Mouse (Mus musculus) layer of hippocampus, adult 9-11 months (tissue): ENCODE measurements around the gene B2m.

Experiments used
- DNase-seq: peaks from one replicate; pipeline ENCODE4 v3.0.0; 2022

Gene B2m

GRCm38 (mm10) chr2:122151221-122151620, 3.7 kb downstream of the B2m start:
- no peak for DNase-seq

- no peak for DNase-seq
Observed at GRCm38 (mm10) chr2:122152850-122153249, 5.4 kb downstream of the B2m start.

GRCm38 (mm10) chr2:122153681-122154365, 6.3 kb downstream of the B2m start:
- DNase-seq = no peak

- no peak for DNase-seq
Observed at GRCm38 (mm10) chr2:122154479-122154878, 7.0 kb downstream of the B2m start.

- no peak for DNase-seq
Observed at GRCm38 (mm10) chr2:122155292-122155691, 7.8 kb downstream of the B2m start.

- DNase-seq = peak; percentile 54
Observed at GRCm38 (mm10) chr2:122156051-122156700, 8.7 kb downstream of the B2m start.

GRCm38 (mm10) chr2:122157561-122157960, 10.1 kb downstream of the B2m start:
- no peak for DNase-seq

- DNase-seq = no peak
Observed at GRCm38 (mm10) chr2:122158362-122158802, 10.9 kb downstream of the B2m start.

- no peak for DNase-seq
Observed at GRCm38 (mm10) chr2:122159667-122160066, 12.2 kb downstream of the B2m start.

- peak; percentile 66 for DNase-seq
Observed at GRCm38 (mm10) chr2:122160680-122161079, 13.2 kb downstream of the B2m start, which contains the start of gene Trim69. TSS of gene Trim69 (plus strand) at chr2:122160700.

- no peak for DNase-seq
Observed at GRCm38 (mm10) chr2:122161542-122161941, 14.1 kb downstream of the B2m start.

GRCm38 (mm10) chr2:122162529-122162928, 15.0 kb downstream of the B2m start:
- DNase-seq = no peak

GRCm38 (mm10) chr2:122163430-122164195, 16.1 kb downstream of the B2m start:
- no peak for DNase-seq

GRCm38 (mm10) chr2:122164293-122164692, 16.8 kb downstream of the B2m start:
- no peak for DNase-seq

- no peak for DNase-seq
Observed at GRCm38 (mm10) chr2:122171292-122171691, 23.8 kb downstream of the B2m start.

GRCm38 (mm10) chr2:122172188-122172587, 24.7 kb downstream of the B2m start:
- DNase-seq = no peak

GRCm38 (mm10) chr2:122180051-122180822, 32.8 kb downstream of the B2m start:
- DNase-seq = no peak

- no peak for DNase-seq
Observed at GRCm38 (mm10) chr2:122185086-122185485, 37.6 kb downstream of the B2m start.

GRCm38 (mm10) chr2:122186106-122186505, 38.6 kb downstream of the B2m start, which contains the start of the genes Patl2 and Terb2:
TSS of gene Patl2 (minus strand) at chr2:122186189.
TSS of gene Terb2 (plus strand) at chr2:122186272.
- no peak for DNase-seq

GRCm38 (mm10) chr2:122186751-122187150, 39.3 kb downstream of the B2m start:
- DNase-seq = no peak

- no peak for DNase-seq
Observed at GRCm38 (mm10) chr2:122191849-122192248, 44.4 kb downstream of the B2m start.

GRCm38 (mm10) chr2:122194509-122194929, 47.0 kb downstream of the B2m start:
- DNase-seq = peak; percentile 5

- no peak for DNase-seq
Observed at GRCm38 (mm10) chr2:122201501-122201900, 54.0 kb downstream of the B2m start.
